Mouse (Mus musculus) erythroblast, embryonic 14.5 days (primary cell): Measurements from ENCODE around the gene Srek1.

Experiments
- GATA1 ChIP-seq: IDR thresholded peaks from 2 replicates; pipeline ENCODE4 v1.6.1; 2012; ENCODE audit warnings: low read length, inconsistent platforms, mixed read lengths
- TAL1 ChIP-seq: IDR thresholded peaks from 3 replicates; pipeline ENCODE4 v1.6.1; 2012; ENCODE audit warnings: low read length, inconsistent platforms, mixed read lengths

GRCm38 (mm10) chr13:103806210-103806851 is 31.9 kb upstream of the Srek1 start:
- no peak for TF ChIP-seq TAL1
- TF ChIP-seq GATA1: no peak
